Mouse (Mus musculus) stomach, postnatal 0 days (tissue): ENCODE data around the gene Rpl5. TPM values are rescaled to one million over a fixed set of nuclear protein-coding genes. Genes with fewer than 3 reads are reported as not detected.

Source experiments
- ATAC-seq: fragments of 200-750 bp; cut with Nextera tagmentation; 2 replicates; pipeline ENCODE4 v1.8.0; 2017; ENCODE audit not compliant: low FRiP score, low TSS enrichment
- DNase-seq: peaks from one replicate; pipeline ENCODE4 v3.0.0-alpha.2; 2016; ENCODE audit warnings: low spot score
- H3K27ac ChIP-seq: fragments of 300-500 bp; sonication (generic); replicated peaks from 2 replicates; pipeline ENCODE4 v1.5.1; 2014; ENCODE audit warnings: mild to moderate bottlenecking, control low read depth
- H3K27me3 ChIP-seq: fragments of 300-500 bp; sonication (generic); 2 replicates; pipeline ENCODE4 v1.6.1; 2014; ENCODE audit warnings: low read length; ENCODE audit not compliant: control insufficient read depth, insufficient read depth
- H3K36me3 ChIP-seq: fragments of 300-500 bp; sonication (generic); 2 replicates; pipeline ENCODE4 v1.6.1; 2014; ENCODE audit warnings: low read length, mixed read lengths; ENCODE audit not compliant: control insufficient read depth, insufficient read depth
- H3K4me1 ChIP-seq: fragments of 300-500 bp; sonication (generic); replicated peaks from 2 replicates; pipeline ENCODE4 v1.6.1; 2014; ENCODE audit warnings: antibody characterized with exemption; ENCODE audit not compliant: control insufficient read depth, insufficient read depth
- H3K4me2 ChIP-seq: fragments of 300-500 bp; sonication (generic); replicated peaks from 2 replicates; pipeline ENCODE4 v1.6.1; 2014; ENCODE audit warnings: low read depth, mild to moderate bottlenecking, control low read depth, moderate library complexity
- H3K4me3 ChIP-seq: fragments of 300-500 bp; sonication (generic); 2 replicates; pipeline ENCODE4 v1.5.1; 2014; ENCODE audit warnings: low read depth, low read length, control low read depth
- H3K9ac ChIP-seq: fragments of 300-500 bp; sonication (generic); 2 replicates; pipeline ENCODE4 v1.6.1; 2014; ENCODE audit warnings: mild to moderate bottlenecking, low read length, control low read depth, mixed read lengths
- H3K9me3 ChIP-seq: fragments of 300-500 bp; sonication (generic); 2 replicates; pipeline ENCODE4 v1.6.1; 2016; ENCODE audit warnings: low read length; ENCODE audit not compliant: control insufficient read depth
- CTCF ChIP-seq: IDR thresholded peaks from 2 replicates; pipeline ENCODE4 v1.5.1; 2016; ENCODE audit warnings: antibody characterized with exemption, low read depth, mild to moderate bottlenecking, moderate library complexity
- EP300 ChIP-seq: optimal IDR thresholded peaks from 2 replicates; pipeline ENCODE3; 2016; ENCODE audit warnings: antibody characterized with exemption
- WGBS: fragments of 180-500 bp; shearing (Covaris S2); extraction: QIAGEN DNeasy Blood & Tissue Kit; methylation state at CpG from one replicate; pipeline ENCODE4 v1.1.7; 2014; 5-methylcytosine and 5-hydroxymethylcytosine counted together
- polyA plus RNA-seq: library from polyadenylated mRNA; unstranded; fragments of >200 nt; fragmentation: Nextera tagmentation; extraction: Ambion mirVana; gene quantifications from 2 replicates; pipeline ENCODE4 v1.2.1, GENCODE M21; 2015

The Rpl5 gene
- polyA plus RNA-seq, 1 experiment from 2014 or later, result 35.7 TPM

DNA sequence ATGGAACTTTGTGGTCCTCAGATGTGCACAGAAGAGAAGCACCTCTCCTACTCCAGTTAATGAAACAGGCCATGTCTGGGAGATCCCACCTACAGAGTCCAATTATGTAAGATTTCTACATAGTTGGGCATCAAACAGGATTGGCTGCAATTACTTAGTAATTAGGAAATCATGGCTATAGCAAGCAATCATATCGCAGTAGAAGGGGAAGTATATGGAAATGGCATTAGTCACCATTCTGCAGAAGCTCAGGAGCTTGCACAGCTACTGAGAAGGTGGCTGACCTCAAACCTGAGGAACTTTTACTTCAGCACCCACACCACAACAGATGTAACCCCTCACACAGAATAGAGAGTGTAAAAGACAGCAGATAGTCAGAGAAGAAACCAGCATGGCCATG lies 22.5 kb downstream of the Rpl5 start:
- H3K36me3 ChIP-seq, result no peaks in the 10 kb centered on the region
- WGBS, result 82% methylated on average over 1 of the region's 1 CpGs
- TF ChIP-seq CTCF, result no peak
- no peak for TF ChIP-seq EP300

DNA sequence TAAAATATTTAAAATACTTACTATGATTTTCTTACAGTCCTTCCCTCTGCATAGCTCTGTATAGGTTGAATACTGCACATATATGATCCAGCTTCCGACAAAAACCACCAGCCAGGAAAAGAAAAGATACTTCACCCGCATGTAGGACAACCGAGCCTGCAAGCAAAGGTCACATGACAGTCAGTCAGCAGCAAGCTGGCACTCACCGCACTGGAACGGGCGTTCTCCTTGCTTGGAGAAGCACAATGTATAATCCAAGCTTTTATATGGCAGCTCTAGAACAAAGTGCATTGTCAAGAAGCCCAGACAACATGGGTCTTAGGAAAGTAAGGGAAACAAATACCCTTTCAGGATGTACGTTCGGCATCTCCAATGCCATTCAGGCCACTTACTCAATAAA lies 24.3 kb downstream of the Rpl5 start:
- TF ChIP-seq EP300, result no peak
- no peak for TF ChIP-seq CTCF
- Histone ChIP-seq H3K27ac (no peak overlapping the region), H3K4me3 (no peak overlapping the region), H3K27me3 (no peaks in the 10 kb centered on the region), H3K9me3 (no peaks in the 10 kb centered on the region), H3K4me2 (no peak overlapping the region), H3K36me3 (no peaks in the 10 kb centered on the region), H3K9ac (no peak overlapping the region), H3K4me1 (no peaks in the 10 kb centered on the region)
- DNase-seq (no peak), ATAC-seq (no peak)
- 76% methylated on average over 8 of the region's 8 CpGs for WGBS

More for the DNA sequence above, 22.5 kb downstream of the Rpl5 start:
- Histone ChIP-seq H3K9ac (no peak overlapping the region), H3K4me1 (no peaks in the 10 kb centered on the region), H3K4me2 (no peak overlapping the region), H3K9me3 (no peaks in the 10 kb centered on the region), H3K27me3 (no peaks in the 10 kb centered on the region), H3K27ac (no peak overlapping the region), H3K4me3 (no peak overlapping the region)
- DNase-seq, result no peak
- no peak for ATAC-seq

DNA sequence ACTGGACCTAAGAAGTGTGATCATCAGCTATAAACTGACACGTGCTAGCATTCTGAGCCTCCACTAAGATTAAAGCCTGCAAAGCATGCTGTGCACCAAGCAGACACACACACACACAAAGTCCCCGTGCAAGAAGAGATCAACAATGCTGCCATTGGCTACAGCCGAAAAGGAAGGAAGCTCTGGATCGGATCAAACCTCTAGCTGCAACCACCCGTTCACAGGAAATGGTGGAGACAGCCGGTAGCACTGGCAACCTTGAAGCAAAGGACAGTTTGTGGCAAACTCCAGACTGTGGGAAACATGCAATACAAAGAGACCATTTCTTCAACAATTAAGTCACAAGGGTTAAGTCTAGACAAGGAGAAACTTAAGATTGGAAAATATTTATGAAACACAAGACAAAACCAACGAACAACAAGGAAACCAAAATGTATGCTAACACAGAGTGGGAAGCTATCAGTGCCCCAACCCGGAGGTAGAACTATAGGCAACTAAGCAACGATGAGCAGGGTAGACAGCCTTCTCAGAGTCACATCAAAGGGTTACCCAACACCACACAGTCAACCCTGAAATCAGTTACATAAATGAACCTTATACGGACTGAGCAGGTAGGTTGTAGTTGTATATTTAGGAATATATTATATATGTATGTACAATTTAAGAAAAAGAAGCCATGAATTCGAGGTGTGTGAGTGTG lies 26.4 kb downstream of the Rpl5 start:
- no peak for TF ChIP-seq EP300
- TF ChIP-seq CTCF, result no peak
- WGBS, result 71% methylated on average over 11 of the region's 11 CpGs

GRCm38 (mm10) chr5:107932556-107932955 lies 32.3 kb downstream of the Rpl5 start:
- Histone ChIP-seq H3K4me2 (no peak overlapping the region), H3K27ac (no peak overlapping the region), H3K9ac (no peak overlapping the region), H3K36me3 (no peaks in the 10 kb centered on the region), H3K4me1 (no peaks in the 10 kb centered on the region), H3K9me3 (no peaks in the 10 kb centered on the region), H3K27me3 (no peaks in the 10 kb centered on the region), H3K4me3 (no peak overlapping the region)
- DNase-seq (no peak), ATAC-seq (no peak)
- 33% methylated on average over 2 of the region's 2 CpGs for WGBS
- TF ChIP-seq CTCF (no peak), EP300 (no peak)

More for the DNA sequence above, 26.4 kb downstream of the Rpl5 start:
- Histone ChIP-seq H3K36me3 (no peaks in the 10 kb centered on the region), H3K27ac (no peak overlapping the region), H3K9ac (no peak overlapping the region), H3K4me2 (no peak overlapping the region), H3K9me3 (no peaks in the 10 kb centered on the region), H3K4me1 (no peaks in the 10 kb centered on the region), H3K27me3 (no peaks in the 10 kb centered on the region), H3K4me3 (no peak overlapping the region)
- DNase-seq (no peak), ATAC-seq (no peak)

DNA sequence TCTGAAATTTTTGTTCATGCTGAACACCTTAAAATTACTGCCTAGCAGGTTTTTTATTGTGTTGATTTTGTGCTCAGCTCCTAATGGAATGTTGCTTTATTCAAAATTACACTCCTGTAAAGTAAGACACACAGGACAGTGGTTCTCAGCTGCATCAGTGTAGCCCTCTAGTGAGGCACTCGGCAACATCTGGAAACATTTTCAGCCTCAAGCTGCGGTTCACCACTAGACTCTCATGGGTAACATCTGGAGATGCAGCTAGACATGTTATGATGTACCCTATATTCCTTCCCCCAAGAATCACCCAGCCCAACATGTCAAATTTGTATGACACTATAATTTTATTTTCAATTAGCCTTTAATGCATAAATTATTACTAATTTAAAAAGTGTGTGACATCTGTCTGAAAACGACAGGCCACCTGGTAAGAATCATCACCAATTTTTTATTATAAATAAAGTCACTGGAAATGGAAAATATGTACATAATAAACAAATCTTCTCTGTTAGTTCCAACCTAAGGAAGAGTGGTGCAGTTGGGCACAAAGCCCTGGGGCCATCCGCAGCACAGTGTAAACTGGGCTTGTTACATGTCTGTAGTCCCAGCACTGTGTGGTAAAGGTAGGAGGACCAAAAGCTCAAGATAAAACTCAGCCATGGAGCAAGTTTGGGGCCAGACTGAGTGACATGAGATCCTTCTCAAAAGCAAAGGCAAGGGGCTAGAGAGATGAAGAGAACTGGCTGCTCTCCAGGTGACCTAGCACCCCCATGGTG lies 33.1 kb downstream of the Rpl5 start:
- Histone ChIP-seq H3K4me3 (no peak overlapping the region), H3K9ac (no peak overlapping the region), H3K4me1 (no peaks in the 10 kb centered on the region), H3K9me3 (no peaks in the 10 kb centered on the region), H3K4me2 (no peak overlapping the region), H3K36me3 (no peaks in the 10 kb centered on the region), H3K27ac (no peak overlapping the region), H3K27me3 (no peaks in the 10 kb centered on the region)
- ATAC-seq, result no peak
- no peak for TF ChIP-seq CTCF
- no peak for TF ChIP-seq EP300
- no peak for DNase-seq
- WGBS, result 68% methylated on average over 4 of the region's 4 CpGs
